Mouse (Mus musculus) hindlimb bud, embryonic 11.5 days (tissue): ENCODE measurements around the gene Wnt10a.
"Not testable (repeated sequence)": the region's sequence is repeated elsewhere in the genome, so short reads cannot be mapped to it uniquely, and the experiment has no call there.

Experiments
- DNase-seq: peaks from one replicate; pipeline ENCODE4 v3.0.0-alpha.2; 2012; ENCODE audit warnings: low read depth, low spot score; ENCODE audit errors: extremely low spot score

Wnt10a gene

GRCm38 (mm10) chr1:74814931-74815647 lies 23.8 kb downstream of the Wnt10a start:
- DNase-seq: no peak

DNA sequence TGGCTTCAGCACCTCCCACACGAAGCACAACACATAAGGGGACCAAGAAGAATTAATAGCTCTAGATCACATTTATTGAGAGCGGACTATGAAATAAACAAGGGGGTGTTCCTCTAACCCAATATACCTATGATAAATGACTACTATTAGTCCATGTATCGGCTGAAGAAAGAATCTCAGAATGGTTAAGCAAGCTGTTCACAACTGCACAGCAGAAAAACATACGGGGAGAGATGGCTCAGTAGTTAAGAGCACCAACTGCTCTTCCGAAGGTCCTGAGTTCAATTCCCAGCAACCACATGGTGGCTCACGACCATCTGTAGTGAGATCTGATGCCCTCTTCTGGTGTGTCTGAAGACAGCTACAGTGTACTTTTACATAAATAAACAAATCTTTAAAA lies 24.6 kb downstream of the Wnt10a start:
- not testable (repeated sequence) for DNase-seq

DNA sequence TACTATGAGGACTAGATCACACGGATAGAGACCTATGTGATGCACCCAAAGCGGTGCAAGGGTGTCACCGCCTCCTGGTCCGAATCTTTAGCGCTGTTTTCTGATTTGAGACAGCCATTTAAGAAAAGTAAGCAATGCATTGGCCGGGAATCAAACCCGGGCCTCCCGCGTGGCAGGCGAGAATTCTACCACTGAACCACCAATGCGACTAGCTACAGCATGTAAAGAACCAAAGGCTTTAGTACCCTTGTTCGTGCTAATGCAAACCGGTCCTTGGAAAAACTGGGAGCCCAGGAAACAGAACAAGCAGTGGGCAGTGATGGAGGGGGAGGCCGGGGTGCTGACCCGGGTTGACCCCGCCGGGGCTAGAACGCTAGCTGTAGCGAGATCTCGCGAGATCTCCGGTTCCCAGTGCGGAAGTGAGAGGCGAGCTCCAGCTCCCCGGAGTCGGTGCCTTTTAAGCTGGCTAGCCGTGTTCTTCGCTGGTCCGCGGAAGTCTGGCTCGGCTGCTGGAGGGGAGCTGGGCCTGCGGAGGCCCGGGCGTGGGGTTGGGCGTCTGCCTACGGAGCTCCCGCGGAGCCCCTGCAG lies 25.4 kb downstream of the Wnt10a start:
- DNase-seq: peak; percentile 83

- DNase-seq: no peak
Observed at GRCm38 (mm10) chr1:74817219-74817618, 25.9 kb downstream of the Wnt10a start.

GRCm38 (mm10) chr1:74818509-74818908 lies 27.2 kb downstream of the Wnt10a start:
- no peak for DNase-seq

DNA sequence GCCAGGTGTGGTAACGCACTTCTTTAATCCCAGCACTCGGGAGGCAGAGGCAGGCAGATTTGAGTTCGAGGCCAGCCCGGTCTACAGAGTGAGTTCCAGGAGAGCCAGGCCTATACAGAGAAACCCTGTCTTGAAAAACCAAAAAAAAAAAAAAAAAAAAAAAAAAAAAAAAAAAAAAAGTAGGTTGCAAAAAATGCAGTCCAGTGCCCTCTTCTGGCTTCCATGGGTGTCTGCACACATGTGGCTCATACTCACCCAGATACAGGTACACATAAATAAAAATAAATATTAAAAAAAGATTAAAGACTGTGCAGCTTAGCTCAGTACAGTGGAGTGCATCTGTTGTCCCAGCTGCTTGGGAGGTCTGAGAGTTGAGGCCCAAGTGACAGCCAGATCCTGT lies 32.3 kb downstream of the Wnt10a start:
- not testable (repeated sequence) for DNase-seq

DNA sequence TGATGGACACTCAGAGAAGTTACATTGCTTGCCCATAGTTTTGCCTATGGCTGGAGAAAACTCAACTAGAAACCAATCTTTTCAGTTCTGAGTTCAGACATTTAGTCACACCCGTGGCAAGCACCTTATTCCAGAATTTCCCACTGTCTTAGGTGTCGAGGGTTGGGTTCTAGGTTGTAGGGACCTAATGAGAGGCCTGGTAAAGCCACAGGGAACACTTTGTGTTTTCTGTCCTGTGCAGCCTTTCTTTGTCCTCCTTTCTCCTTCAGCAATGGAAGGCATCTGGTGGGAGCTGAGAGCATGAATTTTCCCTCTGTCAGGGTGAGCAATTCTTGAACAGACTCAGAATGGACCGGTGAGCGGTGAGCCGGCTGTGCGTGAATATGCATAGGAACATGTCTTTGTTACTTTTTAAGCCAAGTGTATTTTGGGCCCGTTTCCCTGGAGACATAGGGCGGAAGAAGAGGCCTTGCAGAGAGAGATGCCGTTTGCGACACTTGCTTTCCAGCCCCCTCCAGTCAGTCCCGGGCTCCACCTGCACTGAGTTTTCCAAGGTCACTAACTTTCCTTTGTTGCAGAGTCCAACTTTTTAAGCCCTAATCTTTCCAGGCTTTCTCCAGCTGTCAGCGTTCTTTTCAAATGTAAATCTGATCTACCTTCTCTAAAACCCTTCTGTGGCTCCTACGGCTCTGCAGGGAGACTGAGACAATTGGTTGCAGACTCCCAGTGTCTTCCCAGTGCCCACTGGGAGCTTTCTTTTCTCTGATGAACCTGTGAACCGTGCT lies 33.4 kb downstream of the Wnt10a start:
- DNase-seq: no peak

GRCm38 (mm10) chr1:74830061-74830460 lies 38.7 kb downstream of the Wnt10a start:
- DNase-seq: no peak

DNA sequence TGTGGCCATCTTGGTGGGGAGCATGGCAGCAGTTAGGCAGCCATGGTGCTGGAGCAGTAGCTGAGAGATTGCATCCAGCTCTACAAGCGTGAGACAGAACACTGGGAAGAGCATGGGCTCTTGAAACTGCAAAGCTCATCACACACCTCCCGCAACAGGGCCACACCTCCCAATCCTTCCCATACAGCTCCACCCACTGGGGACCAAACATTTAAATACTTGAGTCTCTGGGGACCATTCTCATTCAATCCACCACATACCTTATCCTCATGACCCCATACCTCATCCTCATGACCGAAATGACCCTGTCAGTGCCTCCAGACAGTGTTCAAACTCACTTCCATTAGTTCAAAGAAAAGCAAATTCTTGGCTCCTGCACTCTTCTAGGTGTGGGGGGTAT lies 41.9 kb downstream of the Wnt10a start:
- DNase-seq: no peak

- no peak for DNase-seq
Observed at GRCm38 (mm10) chr1:74843090-74843489, 51.8 kb downstream of the Wnt10a start.

DNA sequence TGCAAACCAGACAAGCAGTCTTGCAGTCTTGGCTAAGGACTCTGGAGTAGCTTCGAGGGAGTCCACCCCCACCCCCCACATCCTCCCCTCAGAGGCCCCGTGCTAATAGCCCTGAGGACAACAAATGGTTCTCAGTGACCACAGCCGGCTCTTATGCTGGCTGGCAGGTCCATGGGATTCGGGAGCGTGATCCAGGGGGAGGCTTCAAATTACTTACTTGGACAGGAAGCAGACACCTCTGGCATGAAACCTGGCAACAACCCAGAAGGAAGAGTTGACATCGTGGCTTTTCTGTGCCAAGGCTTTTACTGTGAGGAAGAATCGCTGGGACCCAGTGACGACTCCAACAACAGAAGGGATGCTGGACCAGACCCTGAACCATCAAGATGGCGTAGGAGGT lies 55.0 kb downstream of the Wnt10a start:
- no peak for DNase-seq

- DNase-seq: no peak
Observed at GRCm38 (mm10) chr1:74848946-74849345, 57.6 kb downstream of the Wnt10a start.

DNA sequence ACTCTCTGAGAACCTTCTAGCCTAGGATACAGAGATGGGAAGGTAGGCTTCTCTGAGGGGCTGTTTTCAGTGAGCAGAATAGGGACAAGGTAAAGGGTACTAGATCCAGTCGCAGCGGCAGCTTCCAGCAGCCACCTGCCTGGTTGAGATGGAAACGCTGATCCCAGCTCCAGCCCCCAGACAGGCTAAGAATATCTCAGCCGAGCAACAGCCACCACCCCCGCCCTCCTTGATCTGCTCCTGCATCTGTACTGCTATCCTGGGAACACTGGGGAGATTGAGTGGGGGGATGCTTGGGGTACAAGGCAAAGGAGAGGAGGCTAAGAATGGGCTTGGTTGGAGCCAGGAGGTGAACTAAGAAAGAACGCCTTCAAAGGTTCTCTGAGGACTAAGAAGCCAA lies 58.9 kb downstream of the Wnt10a start:
- DNase-seq: no peak

- no peak for DNase-seq
Observed at GRCm38 (mm10) chr1:74851001-74851775, 59.9 kb downstream of the Wnt10a start.
